ENCODE assay signal across 14 mouse cellular contexts in the genomic region with DNA sequence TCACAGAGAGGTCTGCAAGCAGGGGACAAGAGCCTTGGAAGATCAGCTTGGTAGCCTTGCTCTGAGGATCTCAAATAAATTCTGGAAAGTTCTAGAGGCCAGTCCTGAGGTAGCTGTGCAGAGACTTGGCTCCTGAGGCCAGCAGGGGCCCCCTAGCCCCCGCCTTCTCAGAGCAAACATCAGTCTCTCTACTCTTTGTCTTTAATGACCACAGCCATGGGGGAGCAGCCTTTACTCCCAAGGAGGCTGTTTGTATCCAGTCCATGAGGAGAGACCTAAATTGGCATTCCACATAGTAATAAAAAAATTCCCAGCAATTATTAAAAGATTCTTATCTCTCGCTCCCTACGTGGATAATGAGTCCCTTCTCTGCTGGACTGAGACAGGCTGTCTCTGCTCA.
"Had no signal": no experiment of that assay in that cellular context is flagged by ENCODE, and none has a peak within 500 bp of the region (broad histone marks: within the 10 kb centered on the region; RNA-seq: fewer than 3 reads in every experiment).

No protein-coding gene starts in this region.

- H3K9me3 ChIP-seq: limb, embryonic 13.5 days; midbrain, embryonic 12.5 days; neural tube, embryonic 13.5 days; stomach, embryonic 15.5 days had no signal

- ATAC-seq: intestine, embryonic 16.5 days; midbrain, embryonic 16.5 days had no signal

- DNase-seq: layer of hippocampus, adult 9-11 months; layer of hippocampus, postnatal 36 days; lung, adult 18-20 months; retina, postnatal 1 day; right cerebral cortex, postnatal 14 days; thymus, adult 2 months; thymus, postnatal 25 days had no signal

- H3K4me1 ChIP-seq: midbrain, embryonic 12.5 days; neural tube, embryonic 13.5 days; stomach, embryonic 15.5 days had no signal

- H3K9ac ChIP-seq: limb, embryonic 13.5 days; liver, embryonic 14.5 days; midbrain, embryonic 12.5 days; neural tube, embryonic 13.5 days; stomach, embryonic 15.5 days had no signal

- H3K4me3 ChIP-seq: limb, embryonic 13.5 days; midbrain, embryonic 12.5 days; neural tube, embryonic 13.5 days; stomach, embryonic 15.5 days had no signal

- H3K4me2 ChIP-seq: limb, embryonic 13.5 days; midbrain, embryonic 12.5 days; neural tube, embryonic 13.5 days; stomach, embryonic 15.5 days had no signal

- H3K27me3 ChIP-seq: limb, embryonic 13.5 days; midbrain, embryonic 12.5 days; neural tube, embryonic 13.5 days; stomach, embryonic 15.5 days had no signal

- H3K36me3 ChIP-seq: limb, embryonic 13.5 days; midbrain, embryonic 12.5 days; neural tube, embryonic 13.5 days; stomach, embryonic 15.5 days had no signal

- H3K27ac ChIP-seq: limb, embryonic 13.5 days; liver, embryonic 14.5 days; midbrain, embryonic 12.5 days; neural tube, embryonic 13.5 days; stomach, embryonic 15.5 days had no signal
